ENCODE assay signal across 9 mouse cellular contexts in genomic region chr6:60950415-60950814, GRCm38 (mm10). TPM values are rescaled to one million over a fixed set of nuclear protein-coding genes. Genes with fewer than 3 reads are reported as not detected.
DNase-seq lines count a peak whose midpoint lies in the region; ATAC-seq and TF ChIP-seq lines count a peak whose summit lies in the region.
"Had no signal": no experiment of that assay in that cellular context is flagged by ENCODE, and none has a peak within 500 bp of the region (broad histone marks: within the 10 kb centered on the region; RNA-seq: fewer than 3 reads in every experiment).

No protein-coding gene starts in this region.

- H3K4me1 ChIP-seq in spleen, adult 2 months (ENCODE audit: control insufficient read depth, insufficient read depth, insufficient read length): no peaks in the 10 kb centered on the region
- no peaks in the 10 kb centered on the region for H3K4me1 ChIP-seq in lung, adult 2 months (ENCODE audit: control insufficient read depth, insufficient read depth, low read length)
- no peaks in the 10 kb centered on the region for H3K4me1 ChIP-seq in stomach, postnatal 0 days (replicated peaks; ENCODE audit: control insufficient read depth, insufficient read depth)

- H3K9ac ChIP-seq in stomach, postnatal 0 days (ENCODE audit: low read length): no peak overlapping the region

- no peak overlapping the region for H3K27ac ChIP-seq in spleen, adult 2 months (ENCODE audit: insufficient read depth, low read length)
- no peak overlapping the region for H3K27ac ChIP-seq in stomach, postnatal 0 days (replicated peaks)

- H3K4me3 ChIP-seq in spleen, adult 2 months (ENCODE audit: extremely low read depth, insufficient read depth, insufficient read length): no peak overlapping the region
- no peak overlapping the region for H3K4me3 ChIP-seq in lung, adult 2 months (replicated peaks; ENCODE audit: extremely low read depth, low read depth, low read length)
- H3K4me3 ChIP-seq in stomach, postnatal 0 days (ENCODE audit: low read depth, low read length): no peak overlapping the region

- H3K27me3 ChIP-seq in spleen, adult 2 months (ENCODE audit: control insufficient read depth, insufficient read depth, low read length): no peaks in the 10 kb centered on the region
- no peaks in the 10 kb centered on the region for H3K27me3 ChIP-seq in stomach, postnatal 0 days (ENCODE audit: control insufficient read depth, insufficient read depth, low read length)

- no peak overlapping the region for H3K4me2 ChIP-seq in stomach, postnatal 0 days (replicated peaks; ENCODE audit: low read depth)

- no peaks in the 10 kb centered on the region for H3K36me3 ChIP-seq in spleen, adult 2 months (ENCODE audit: control insufficient read depth, insufficient read depth, low read length)
- H3K36me3 ChIP-seq in stomach, postnatal 0 days (ENCODE audit: control insufficient read depth, insufficient read depth, low read length): no peaks in the 10 kb centered on the region

- no peak for TF ChIP-seq POLR2A in spleen, adult 2 months (IDR thresholded peaks at IDR 0.05; ENCODE audit: low read depth, low read length)
- no peak for TF ChIP-seq POLR2A in lung, adult 2 months (IDR thresholded peaks at IDR 0.05; ENCODE audit: borderline replicate concordance, extremely low read depth, low read depth, low read length)

- no peak for TF ChIP-seq EP300 in stomach, postnatal 0 days (optimal IDR thresholded peaks at IDR 0.05)

- ATAC-seq in common myeloid progenitor, adult 5-6 weeks (replicated peaks; ENCODE audit: low read depth, poor library complexity, severe bottlenecking): peak; percentile 98
- ATAC-seq in stomach, postnatal 0 days (ENCODE audit: low FRiP score, low TSS enrichment): no peak

- WGBS in spleen, adult 2 months: 65% methylated on average over 3 of the region's 3 CpGs
- 60% methylated on average over 3 of the region's 3 CpGs for WGBS in lung, adult 2 months
- 55% methylated on average over 3 of the region's 3 CpGs for WGBS in stomach, postnatal 0 days

- no peaks in the 10 kb centered on the region for H3K9me3 ChIP-seq in stomach, postnatal 0 days (ENCODE audit: control insufficient read depth, low read length)

- peak; percentile 14 to 57 for DNase-seq in adrenal gland, adult (ENCODE audit: inconsistent age in 2 of 2, low spot score in 1 of 2)
- no peak for DNase-seq in adrenal gland, postnatal 4 days (ENCODE audit: low spot score in 2 of 2)
- no peak for DNase-seq in spleen, adult 2 months (ENCODE audit: low read depth in 1 of 2, low spot score in 2 of 2)
- DNase-seq in spleen, adult 18-20 months: no peak
- DNase-seq in kidney, postnatal 14 days: peak; percentile 29
- peak; percentile 7 for DNase-seq in lung, adult 2 months
- DNase-seq in stomach, postnatal 0 days (ENCODE audit: low spot score): peak; percentile 23

- peak; percentile 29; the same call in 1 of the 2 replicates for TF ChIP-seq CTCF in spleen, adult 2 months (IDR thresholded peaks at IDR 0.05; ENCODE audit: extremely low read depth, insufficient read depth, insufficient read length, insufficient replicate concordance)
- TF ChIP-seq CTCF in lung, adult 2 months (IDR thresholded peaks at IDR 0.05; ENCODE audit: insufficient read depth, low read length): peak; percentile 66
- TF ChIP-seq CTCF in stomach, postnatal 0 days (IDR thresholded peaks at IDR 0.05; ENCODE audit: low read depth): peak; percentile 77

RNA-seq across cellular contexts. Expression of gene Mmrn1, which starts 25.6 kb away (rescaled TPM):
- 1 to 10 TPM; 2.1 to 3.8 TPM for total RNA-seq in adrenal gland, postnatal 4 days (2021)
- 1.2 and 1.4 TPM in 2 replicates for polyA plus RNA-seq in spleen, adult 2 months (2012; rRNA removed)
- total RNA-seq in common myeloid progenitor, adult 5-6 weeks (2017): 15.2 and 22.6 TPM in 2 replicates
- 2.9 and 4.0 TPM in 2 replicates for polyA plus RNA-seq in lung, adult 2 months (2012; rRNA removed)
- 1.6 and 1.8 TPM in 2 replicates for polyA plus RNA-seq in stomach, postnatal 0 days (2015; fragmentation: Nextera tagmentation; extraction: Ambion mirVana)
- polyA plus RNA-seq: C2C12 had no signal

Comparison
In these comparisons a context has a peak if more than half of its experiments do, and no peak if none do; other contexts are left out.
1. DNase-seq: peak in adrenal gland, adult (2 of 2), kidney, postnatal 14 days (single experiment), lung, adult 2 months (single experiment) and stomach, postnatal 0 days (single experiment); none in adrenal gland, postnatal 4 days (0 of 2), spleen, adult 2 months (0 of 2) and spleen, adult 18-20 months (0 of 2).
2. Peak in every context shown above with its lines, with median percentiles within 50 percentile points of each other: CTCF ChIP-seq.